Mouse (Mus musculus) C2C12 (cell line): ENCODE results near the gene Prr12.

Experiments
- CEBPB ChIP-seq: IDR thresholded peaks from one replicate; pipeline ENCODE4 v1.6.1; 2011; ENCODE audit warnings: low read depth, mild to moderate bottlenecking, control low read depth, moderate library complexity
- CTCF ChIP-seq: IDR thresholded peaks from one replicate; pipeline ENCODE4 v1.5.1; 2011; ENCODE audit not compliant: control insufficient read depth, insufficient read depth, insufficient read length
- FOSL1 ChIP-seq: IDR thresholded peaks from one replicate; pipeline ENCODE4 v1.8.0; 2011; ENCODE audit warnings: mild to moderate bottlenecking, low read length; ENCODE audit not compliant: poor library complexity, insufficient read depth, severe bottlenecking
- MAX ChIP-seq: IDR thresholded peaks from one replicate; pipeline ENCODE4 v1.6.1; 2011; ENCODE audit warnings: mild to moderate bottlenecking, control low read depth
- MYOD1 ChIP-seq: IDR thresholded peaks from one replicate; pipeline ENCODE4 v1.6.1; 2011; ENCODE audit warnings: low read depth; ENCODE audit not compliant: control insufficient read depth, insufficient read length
- MYOG ChIP-seq: IDR thresholded peaks from one replicate; pipeline ENCODE4 v1.6.1; 2011; ENCODE audit not compliant: control insufficient read depth, insufficient read length; ENCODE audit errors: extremely low read depth
- USF1 ChIP-seq: IDR thresholded peaks from one replicate; pipeline ENCODE4 v1.6.1; 2011; ENCODE audit warnings: low read depth, mild to moderate bottlenecking, control low read depth, moderate library complexity

- TF ChIP-seq CTCF (no peak), MAX (no peak), MYOG (no peak), CEBPB (no peak), USF1 (no peak), MYOD1 (no peak), FOSL1 (no peak)
These were observed 39.9 kb downstream of the Prr12 start for GRCm38 (mm10) chr7:45012824-45013223.
